Mouse (Mus musculus) ES-Bruce4 (cell line): ENCODE measurements around the gene Phactr1.

Source experiments
- CTCF ChIP-seq: IDR thresholded peaks from one replicate; pipeline ENCODE4 v1.8.1; 2011; ENCODE audit warnings: low read depth, low read length
- EP300 ChIP-seq: IDR thresholded peaks from 2 replicates; pipeline ENCODE4 v1.6.1; 2011; ENCODE audit warnings: low read depth, low read length; ENCODE audit not compliant: insufficient read depth
- POLR2A ChIP-seq: IDR thresholded peaks from one replicate; pipeline ENCODE4 v1.8.1; 2011; ENCODE audit warnings: low read length; ENCODE audit not compliant: insufficient read depth

- TF ChIP-seq CTCF = no peak
- TF ChIP-seq EP300 = no peak
- TF ChIP-seq POLR2A = no peak
These were observed 374.7 kb downstream of the Phactr1 start for GRCm38 (mm10) chr13:43055136-43055535.
